In genomic region chr13:58663316-58663715, GRCm38 (mm10) we compare ENCODE assay signal across 16 mouse cellular contexts. TPM values are rescaled to one million over a fixed set of nuclear protein-coding genes. Genes with fewer than 3 reads are reported as not detected.
DNase-seq lines count a peak whose midpoint lies in the region; ATAC-seq and TF ChIP-seq lines count a peak whose summit lies in the region.
"Had no signal": no experiment of that assay in that cellular context is flagged by ENCODE, and none has a peak within 500 bp of the region (broad histone marks: within the 10 kb centered on the region; RNA-seq: fewer than 3 reads in every experiment).

No protein-coding gene starts in this region.

- no peaks in the 10 kb centered on the region for H3K4me1 ChIP-seq in limb, embryonic 14.5 days (ENCODE audit: control insufficient read depth, insufficient read depth, low read length)
- H3K4me1 ChIP-seq in cerebellum, adult 2 months (ENCODE audit: control insufficient read depth, insufficient read depth, low read length), result no peaks in the 10 kb centered on the region

- no peaks in the 10 kb centered on the region for H3K36me3 ChIP-seq in limb, embryonic 14.5 days (ENCODE audit: control insufficient read depth, insufficient read depth, low read length)

- no peak for ATAC-seq in limb, embryonic 14.5 days (ENCODE audit: low FRiP score, low read depth)
- ATAC-seq: forebrain, embryonic 14.5 days; hindbrain, embryonic 16.5 days had no signal

- TF ChIP-seq CTCF in cerebellum, adult 2 months (IDR thresholded peaks at IDR 0.05; ENCODE audit: borderline replicate concordance, insufficient read depth, low read depth, low read length), result no peak

- no peak overlapping the region for H3K27ac ChIP-seq in limb, embryonic 14.5 days (replicated peaks; ENCODE audit: low read depth, low read length)
- no peak overlapping the region for H3K27ac ChIP-seq in cerebellum, adult 2 months (ENCODE audit: insufficient read depth, low read length)

- H3K27me3 ChIP-seq in limb, embryonic 14.5 days (ENCODE audit: control insufficient read depth, insufficient read depth, low read length), result no peaks in the 10 kb centered on the region
- no peaks in the 10 kb centered on the region for H3K27me3 ChIP-seq in cerebellum, adult 2 months (ENCODE audit: control insufficient read depth, insufficient read depth, low read length)

- H3K9me3 ChIP-seq in limb, embryonic 14.5 days (ENCODE audit: control insufficient read depth, low read length), result no peaks in the 10 kb centered on the region

- no peak overlapping the region for H3K4me2 ChIP-seq in limb, embryonic 14.5 days (replicated peaks; ENCODE audit: low read depth, low read length, severe bottlenecking)
- H3K4me2 ChIP-seq: liver, embryonic 11.5 days had no signal

- H3K4me3 ChIP-seq in limb, embryonic 14.5 days (replicated peaks; ENCODE audit: low read length), result no peak overlapping the region
- no peak overlapping the region for H3K4me3 ChIP-seq in cerebellum, adult 2 months (replicated peaks; ENCODE audit: insufficient read depth, low read depth, low read length)

- TF ChIP-seq POLR2A in limb, embryonic 14.5 days (IDR thresholded peaks at IDR 0.05; ENCODE audit: borderline replicate concordance, extremely low read depth, insufficient read depth, insufficient read length), result no peak
- no peak for TF ChIP-seq POLR2A in cerebellum, adult 2 months (IDR thresholded peaks at IDR 0.05; ENCODE audit: borderline replicate concordance, insufficient read depth, low read length)

- peak; percentile 36 for DNase-seq in gastrocnemius, postnatal 10 days
- no peak for DNase-seq in gastrocnemius, adult 8-10 months (ENCODE audit: low spot score in 2 of 2)
- DNase-seq in lung, postnatal 10 days, result peak; percentile 10
- no peak for DNase-seq in lung, postnatal 36 days
- DNase-seq in R1 (ENCODE audit: low read depth, low spot score), result peak; percentile 40
- peak; percentile 50 for DNase-seq in limb, embryonic 14.5 days (ENCODE audit: low spot score)
- no peak for DNase-seq in right cerebral cortex, postnatal 4 days
- DNase-seq in cerebellum, adult 2 months, result no peak
- DNase-seq: heart, adult 18-20 months; thymus, postnatal 14 days had no signal

- no peak overlapping the region for H3K9ac ChIP-seq in limb, embryonic 14.5 days (ENCODE audit: low read depth, low read length, severe bottlenecking)

- 74% methylated on average over 4 of the region's 4 CpGs for WGBS in limb, embryonic 14.5 days
- 76% methylated on average over 4 of the region's 4 CpGs for WGBS in cerebellum, adult 2 months

RNA-seq across cellular contexts. Expression of gene Slc28a3, which starts 52.6 kb away (rescaled TPM):
- total RNA-seq in gastrocnemius, postnatal 10 days (2021), result not detected
- not detected for total RNA-seq in gastrocnemius, adult 8-10 months (2022)
- polyA plus RNA-seq in limb, embryonic 14.5 days (2012; rRNA removed), result 0.08 and 0.13 TPM in 2 replicates
- not detected in 2 replicates for polyA plus RNA-seq in limb, embryonic 14.5 days (2014; fragmentation: Nextera tagmentation; extraction: Ambion mirVana)
- polyA plus RNA-seq in cerebellum, adult 2 months (2012; rRNA removed), result 0.05 and 0.25 TPM in 2 replicates
- total RNA-seq: common myeloid progenitor, adult 5-6 weeks; megakaryocyte-erythroid progenitor cell, adult 5-6 weeks had no signal
- polyA plus RNA-seq: C2C12; forebrain, embryonic 14.5 days had no signal

Comparison
In these comparisons a context has a peak if more than half of its experiments do, and no peak if none do; other contexts are left out.
1. DNase-seq: peak in gastrocnemius, postnatal 10 days (single experiment), lung, postnatal 10 days (single experiment), R1 (single experiment) and limb, embryonic 14.5 days (single experiment); none in gastrocnemius, adult 8-10 months (0 of 2), lung, postnatal 36 days (single experiment), right cerebral cortex, postnatal 4 days (single experiment) and cerebellum, adult 2 months (0 of 2).